32 mouse cellular contexts compared by ENCODE assay signal in the genomic region with DNA sequence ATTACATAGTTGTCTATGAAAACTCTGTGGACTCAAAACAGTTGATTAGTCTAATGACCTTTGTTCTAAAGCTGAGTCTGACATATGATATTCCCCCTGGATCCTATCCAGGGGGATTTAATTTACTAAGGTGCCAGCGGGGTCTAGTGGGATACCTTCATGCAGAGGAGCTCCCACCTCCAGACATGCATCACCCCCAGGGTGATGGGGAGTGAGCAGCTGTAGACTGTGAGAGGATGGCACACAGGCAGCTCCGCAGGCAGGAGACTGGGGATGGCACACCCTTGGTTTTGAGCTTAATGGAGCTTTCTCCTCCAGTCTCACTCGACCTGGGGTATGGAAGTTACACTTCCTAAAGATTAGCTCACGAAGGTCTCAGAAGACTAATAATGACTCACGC.
"Had no signal": no experiment of that assay in that cellular context is flagged by ENCODE, and none has a peak within 500 bp of the region (broad histone marks: within the 10 kb centered on the region; RNA-seq: fewer than 3 reads in every experiment).

No protein-coding gene starts in this region.

- H3K4me2 ChIP-seq: limb, embryonic 12.5 days; limb, embryonic 13.5 days; limb, embryonic 15.5 days; liver, embryonic 11.5 days; liver, embryonic 12.5 days; liver, embryonic 13.5 days; liver, embryonic 15.5 days; lung, embryonic 14.5 days; lung, embryonic 15.5 days; midbrain, embryonic 11.5 days; midbrain, embryonic 12.5 days; midbrain, embryonic 13.5 days; midbrain, embryonic 15.5 days; neural tube, embryonic 12.5 days had no signal

- H3K27ac ChIP-seq: limb, embryonic 10.5 days; limb, embryonic 12.5 days; limb, embryonic 13.5 days; limb, embryonic 15.5 days; liver, embryonic 12.5 days; liver, embryonic 13.5 days; liver, embryonic 14.5 days; liver, embryonic 15.5 days; lung, embryonic 15.5 days; macrophage; midbrain, embryonic 10.5 days; midbrain, embryonic 12.5 days; midbrain, embryonic 13.5 days; midbrain, embryonic 15.5 days; neural tube, embryonic 12.5 days had no signal

- H3K27me3 ChIP-seq: limb, embryonic 12.5 days; limb, embryonic 13.5 days; limb, embryonic 15.5 days; liver, embryonic 12.5 days; liver, embryonic 13.5 days; liver, embryonic 15.5 days; lung, embryonic 15.5 days; megakaryocyte, embryonic 14.5 days; midbrain, embryonic 12.5 days; midbrain, embryonic 13.5 days; midbrain, embryonic 15.5 days; neural tube, embryonic 12.5 days had no signal

- DNase-seq: left cerebral cortex, postnatal 4 days; liver; liver, embryonic 13.5 days; liver, postnatal 0 days; lung, adult 18-20 months; lung, adult 2 months; lung, embryonic 14.5 days; lung, postnatal 10 days; lung, postnatal 14 days; lung, postnatal 36 days; lung, postnatal 4 days; midbrain, embryonic 14.5 days had no signal

- H3K4me3 ChIP-seq: limb, embryonic 10.5 days; limb, embryonic 12.5 days; limb, embryonic 13.5 days; limb, embryonic 15.5 days; liver, embryonic 12.5 days; liver, embryonic 13.5 days; liver, embryonic 15.5 days; lung, embryonic 15.5 days; megakaryocyte, embryonic 14.5 days; midbrain, embryonic 10.5 days; midbrain, embryonic 12.5 days; midbrain, embryonic 13.5 days; midbrain, embryonic 15.5 days; myocyte; neural tube, embryonic 12.5 days had no signal

- ATAC-seq: liver, embryonic 12.5 days; liver, postnatal 0 days; lung, postnatal 0 days; midbrain, embryonic 13.5 days; midbrain, embryonic 15.5 days; midbrain, embryonic 16.5 days had no signal

- H3K9me3 ChIP-seq: limb, embryonic 10.5 days; limb, embryonic 12.5 days; limb, embryonic 13.5 days; limb, embryonic 15.5 days; liver, embryonic 12.5 days; liver, embryonic 13.5 days; liver, embryonic 15.5 days; lung, embryonic 15.5 days; megakaryocyte, embryonic 14.5 days; midbrain, embryonic 10.5 days; midbrain, embryonic 12.5 days; midbrain, embryonic 13.5 days; midbrain, embryonic 15.5 days; neural tube, embryonic 12.5 days had no signal

- H3K9ac ChIP-seq: limb, embryonic 12.5 days; limb, embryonic 13.5 days; limb, embryonic 15.5 days; liver, embryonic 12.5 days; liver, embryonic 13.5 days; liver, embryonic 14.5 days; liver, embryonic 15.5 days; liver, postnatal 0 days; lung, embryonic 14.5 days; lung, embryonic 15.5 days; midbrain, embryonic 12.5 days; midbrain, embryonic 13.5 days; midbrain, embryonic 15.5 days; neural tube, embryonic 12.5 days had no signal

- H3K4me1 ChIP-seq: limb, embryonic 10.5 days; limb, embryonic 12.5 days; limb, embryonic 13.5 days; limb, embryonic 15.5 days; liver, embryonic 12.5 days; liver, embryonic 13.5 days; liver, embryonic 15.5 days; lung, embryonic 15.5 days; midbrain, embryonic 10.5 days; midbrain, embryonic 12.5 days; midbrain, embryonic 13.5 days; midbrain, embryonic 15.5 days; neural tube, embryonic 12.5 days had no signal
